ENCODE assay signal across 30 mouse cellular contexts in genomic region chr7:72538288-72538687, GRCm38 (mm10).
DNase-seq lines count a peak whose midpoint lies in the region; ATAC-seq and TF ChIP-seq lines count a peak whose summit lies in the region.
"Had no signal": no experiment of that assay in that cellular context is flagged by ENCODE, and none has a peak within 500 bp of the region (broad histone marks: within the 10 kb centered on the region; RNA-seq: fewer than 3 reads in every experiment).

No protein-coding gene starts in this region.

- DNase-seq in heart, adult 11 months, result peak; percentile 81
- DNase-seq in lung, postnatal 10 days, result peak; percentile 14
- no peak for DNase-seq in lung, adult 2 months
- DNase-seq in brain, adult 2 months (ENCODE audit: low read depth, low spot score), result peak; percentile 2
- no peak for DNase-seq in left cerebral cortex, postnatal 25 days (ENCODE audit: low spot score in 2 of 2)
- DNase-seq: adrenal gland, adult 8-10 months; cerebellum, adult 11 months; cerebellum, adult 9-10 months; cerebellum, postnatal 36 days; embryo, embryonic 11 days; gastrocnemius, postnatal 36 days; kidney, adult 18-20 months; kidney, postnatal 25 days; thymus, postnatal 4 days had no signal

- no peaks in the 10 kb centered on the region for H3K4me1 ChIP-seq in heart, embryonic 12.5 days (replicated peaks)
- peaks cover under 1% of the 10 kb centered on the region; the same call in 1 of the 2 replicates for H3K4me1 ChIP-seq in lung, adult 2 months (ENCODE audit: control insufficient read depth, insufficient read depth, low read length)

- no peak overlapping the region for H3K4me2 ChIP-seq in heart, embryonic 12.5 days
- H3K4me2 ChIP-seq: embryonic facial prominence, embryonic 12.5 days; heart, embryonic 11.5 days; hindbrain, embryonic 15.5 days; kidney, embryonic 15.5 days; limb, embryonic 13.5 days; liver, embryonic 11.5 days; midbrain, embryonic 11.5 days; neural tube, embryonic 12.5 days had no signal

- no peak overlapping the region for H3K4me3 ChIP-seq in heart, embryonic 12.5 days
- H3K4me3 ChIP-seq in lung, adult 2 months (replicated peaks; ENCODE audit: extremely low read depth, low read depth, low read length), result no peak overlapping the region
- H3K4me3 ChIP-seq: embryonic facial prominence, embryonic 12.5 days; forebrain, embryonic 10.5 days; hindbrain, embryonic 10.5 days; hindbrain, embryonic 15.5 days; kidney, embryonic 15.5 days; layer of hippocampus, adult 2 months; left cerebral cortex, adult 2 months; limb, embryonic 13.5 days; neural tube, embryonic 12.5 days had no signal

- no peaks in the 10 kb centered on the region for H3K9me3 ChIP-seq in heart, embryonic 12.5 days (replicated peaks)
- H3K9me3 ChIP-seq: embryonic facial prominence, embryonic 12.5 days; forebrain, embryonic 10.5 days; hindbrain, embryonic 10.5 days; hindbrain, embryonic 15.5 days; kidney, embryonic 15.5 days; limb, embryonic 13.5 days; neural tube, embryonic 12.5 days had no signal

- no peak for TF ChIP-seq POLR2A in lung, adult 2 months (IDR thresholded peaks at IDR 0.05; ENCODE audit: borderline replicate concordance, extremely low read depth, low read depth, low read length)

- ATAC-seq in heart, embryonic 12.5 days (ENCODE audit: insufficient number of reproducible peaks, low FRiP score), result no peak
- ATAC-seq in erythroid progenitor cell, adult 5-6 weeks (replicated peaks; ENCODE audit: low FRiP score, poor library complexity, severe bottlenecking), result no peak
- ATAC-seq: inflammation-experienced regulatory T-cells, adult 6 months; midbrain, embryonic 16.5 days had no signal

- no peaks in the 10 kb centered on the region for H3K36me3 ChIP-seq in heart, embryonic 12.5 days
- H3K36me3 ChIP-seq: embryonic facial prominence, embryonic 12.5 days; forebrain, embryonic 10.5 days; hindbrain, embryonic 10.5 days; hindbrain, embryonic 15.5 days; kidney, embryonic 15.5 days; limb, embryonic 13.5 days; neural tube, embryonic 12.5 days had no signal

- no peak for TF ChIP-seq CTCF in lung, adult 2 months (IDR thresholded peaks at IDR 0.05; ENCODE audit: insufficient read depth, low read length)

- H3K27ac ChIP-seq in heart, embryonic 12.5 days (ENCODE audit: poor library complexity, severe bottlenecking), result no peak overlapping the region
- H3K27ac ChIP-seq: embryonic facial prominence, embryonic 12.5 days; forebrain, embryonic 10.5 days; hindbrain, embryonic 10.5 days; hindbrain, embryonic 15.5 days; kidney, embryonic 15.5 days; layer of hippocampus, adult 2 months; left cerebral cortex, adult 2 months; limb, embryonic 13.5 days; neural tube, embryonic 12.5 days had no signal

- intact Hi-C loops in left cerebral cortex, postnatal 25 days (cut with DNase I), result no loop called here

- 73% methylated on average over 6 of the region's 6 CpGs for WGBS in heart, embryonic 12.5 days
- WGBS in lung, adult 2 months, result 69% methylated on average over 6 of the region's 6 CpGs

- H3K9ac ChIP-seq in heart, embryonic 12.5 days, result no peak overlapping the region
- H3K9ac ChIP-seq: embryonic facial prominence, embryonic 12.5 days; hindbrain, embryonic 15.5 days; kidney, embryonic 15.5 days; limb, embryonic 13.5 days; neural tube, embryonic 12.5 days had no signal

- no peaks in the 10 kb centered on the region for H3K27me3 ChIP-seq in heart, embryonic 12.5 days (replicated peaks)
- H3K27me3 ChIP-seq: embryonic facial prominence, embryonic 12.5 days; hindbrain, embryonic 15.5 days; kidney, embryonic 15.5 days; neural tube, embryonic 12.5 days had no signal

Comparison
In these comparisons a context has a peak if more than half of its experiments do, and no peak if none do; other contexts are left out.
1. DNase-seq: peak in heart, adult 11 months (single experiment), lung, postnatal 10 days (single experiment) and brain, adult 2 months (single experiment); none in lung, adult 2 months (single experiment) and left cerebral cortex, postnatal 25 days (0 of 2).